Mouse (Mus musculus) cerebellum, adult 2 months (tissue): ENCODE results near the gene Pomgnt1.

ENCODE experiments used
- CTCF ChIP-seq: fragments of 200-500 bp; IDR thresholded peaks from 2 replicates; pipeline ENCODE4 v1.5.1; 2011; ENCODE audit warnings: low read depth, mild to moderate bottlenecking, control low read depth, low read length, moderate library complexity, borderline replicate concordance; ENCODE audit not compliant: insufficient read depth
- POLR2A ChIP-seq: fragments of 200-500 bp; IDR thresholded peaks from 2 replicates; pipeline ENCODE4 v1.6.1; 2011; ENCODE audit warnings: low read length, control low read depth, borderline replicate concordance; ENCODE audit not compliant: insufficient read depth

- TF ChIP-seq POLR2A (no peak), CTCF (no peak)
Measured at GRCm38 (mm10) chr4:116077240-116078095, 46.2 kb upstream of the Pomgnt1 start.
